Mouse (Mus musculus) limb, embryonic 12.5 days (tissue): ENCODE measurements at regions not wholly inside any gene's neighbourhood (a gene's known extent, or its start where the extent isn't known, plus 50 kb on each side); places are given as distances from the start of the nearest gene placed in this dataset. TPM values are rescaled to one million over a fixed set of nuclear protein-coding genes. Genes with fewer than 3 reads are reported as not detected.
A peak's percentile ranks its signal among the peaks of the same experiment; 100 is the strongest.

ENCODE experiments used
- ATAC-seq: fragments of 200-750 bp; cut with Nextera tagmentation; 2 replicates; pipeline ENCODE4 v1.8.0; 2017; ENCODE audit warnings: low read depth, moderate TSS enrichment; ENCODE audit not compliant: insufficient number of reproducible peaks, insufficient read depth, low FRiP score, low TSS enrichment
- H3K27ac ChIP-seq: fragments of 300-500 bp; sonication (generic); 2 replicates; pipeline ENCODE4 v1.5.1; 2016; ENCODE audit warnings: mild to moderate bottlenecking, moderate library complexity
- H3K27me3 ChIP-seq: fragments of 300-500 bp; sonication (generic); 2 replicates; pipeline ENCODE4 v1.6.1; 2016; ENCODE audit warnings: mild to moderate bottlenecking, moderate library complexity
- H3K36me3 ChIP-seq: fragments of 300-500 bp; sonication (generic); 2 replicates; pipeline ENCODE4 v1.6.1; 2016; ENCODE audit warnings: mild to moderate bottlenecking, moderate library complexity
- H3K4me1 ChIP-seq: fragments of 300-500 bp; sonication (generic); replicated peaks from 2 replicates; pipeline ENCODE4 v1.6.1; 2016
- H3K4me2 ChIP-seq: fragments of 300-500 bp; sonication (generic); 2 replicates; pipeline ENCODE4 v1.6.1; 2016; ENCODE audit warnings: mild to moderate bottlenecking, moderate library complexity
- H3K4me3 ChIP-seq: fragments of 300-500 bp; sonication (generic); replicated peaks from 2 replicates; pipeline ENCODE4 v1.5.1; 2016; ENCODE audit warnings: mild to moderate bottlenecking
- H3K9ac ChIP-seq: fragments of 300-500 bp; sonication (generic); replicated peaks from 2 replicates; pipeline ENCODE4 v1.6.1; 2016; ENCODE audit warnings: mild to moderate bottlenecking, moderate library complexity
- H3K9me3 ChIP-seq: fragments of 300-500 bp; sonication (generic); 2 replicates; pipeline ENCODE4 v1.6.1; 2016; ENCODE audit warnings: mild to moderate bottlenecking, moderate library complexity
- WGBS: fragments of 180-500 bp; shearing (Covaris S2); methylation state at CpG from one replicate; pipeline ENCODE4 v1.1.7; 2016; 5-methylcytosine and 5-hydroxymethylcytosine counted together
- microRNA-seq: library from miRNA; unstranded; fragments of <30 nt; microRNA quantifications from one replicate; pipeline ENCODE4, GENCODE M21; 2017

- no peak overlapping the region for H3K4me3 ChIP-seq
- no peaks in the 10 kb centered on the region for H3K4me1 ChIP-seq
- H3K9me3 ChIP-seq: no peaks in the 10 kb centered on the region
- WGBS: 67% methylated on average over 2 of the region's 2 CpGs
- no peak overlapping the region for H3K4me2 ChIP-seq
- no peak overlapping the region for H3K9ac ChIP-seq
- no peak overlapping the region for H3K27ac ChIP-seq
- no peaks in the 10 kb centered on the region for H3K36me3 ChIP-seq
- ATAC-seq: no peak
- no peaks in the 10 kb centered on the region for H3K27me3 ChIP-seq
Observed at GRCm38 (mm10) chr3:33305756-33306155, 162.7 kb upstream of the Pex5l start.

GRCm38 (mm10) chr3:33262797-33263196 is 119.8 kb upstream of the Pex5l start:
- WGBS: 57% methylated on average over 2 of the region's 2 CpGs
- Histone ChIP-seq H3K9ac (no peak overlapping the region), H3K4me1 (no peaks in the 10 kb centered on the region), H3K4me2 (no peak overlapping the region), H3K27ac (no peak overlapping the region), H3K4me3 (no peak overlapping the region), H3K36me3 (no peaks in the 10 kb centered on the region), H3K9me3 (no peaks in the 10 kb centered on the region), H3K27me3 (no peaks in the 10 kb centered on the region)
- no peak for ATAC-seq

- H3K36me3 ChIP-seq: no peaks in the 10 kb centered on the region
- 6% methylated on average over 2 of the region's 2 CpGs for WGBS
- H3K4me2 ChIP-seq: no peak overlapping the region
- no peak overlapping the region for H3K4me3 ChIP-seq
- no peaks in the 10 kb centered on the region for H3K9me3 ChIP-seq
- no peak; the same call in 1 of the 2 replicates for ATAC-seq
- peaks cover 4% of the 10 kb centered on the region; the same call in 1 of the 2 replicates for H3K4me1 ChIP-seq
- H3K9ac ChIP-seq: no peak overlapping the region
- H3K27me3 ChIP-seq: no peaks in the 10 kb centered on the region
- H3K27ac ChIP-seq: no peak overlapping the region
Observed at GRCm38 (mm10) chr3:33219271-33220065, 76.4 kb upstream of the Pex5l start.

GRCm38 (mm10) chr3:33218291-33218690 is 75.2 kb upstream of the Pex5l start:
- WGBS: 67% methylated on average over 2 of the region's 2 CpGs
- ATAC-seq: no peak
- no peak overlapping the region for H3K9ac ChIP-seq

GRCm38 (mm10) chr3:33217360-33218034 is 74.5 kb upstream of the Pex5l start:
- no peak overlapping the region for H3K27ac ChIP-seq
- H3K4me1 ChIP-seq: peaks cover 4% of the 10 kb centered on the region; the same call in 1 of the 2 replicates
- no peak for ATAC-seq
- H3K4me3 ChIP-seq: no peak overlapping the region
- 0 out of 2 replicates have a peak overlapping the region, but pooled peaks have one; percentile 2 for H3K4me2 ChIP-seq
- 63% methylated on average over 18 of the region's 18 CpGs for WGBS
- no peaks in the 10 kb centered on the region for H3K36me3 ChIP-seq
- no peak overlapping the region for H3K9ac ChIP-seq
- H3K27me3 ChIP-seq: no peaks in the 10 kb centered on the region
- H3K9me3 ChIP-seq: no peaks in the 10 kb centered on the region

More at GRCm38 (mm10) chr3:33218291-33218690, 75.2 kb upstream of the Pex5l start:
- peaks cover 4% of the 10 kb centered on the region; the same call in 1 of the 2 replicates for H3K4me1 ChIP-seq
- H3K27ac ChIP-seq: no peak overlapping the region
- no peak overlapping the region for H3K4me2 ChIP-seq
- H3K4me3 ChIP-seq: no peak overlapping the region
- no peaks in the 10 kb centered on the region for H3K27me3 ChIP-seq
- no peaks in the 10 kb centered on the region for H3K36me3 ChIP-seq
- H3K9me3 ChIP-seq: no peaks in the 10 kb centered on the region

- Histone ChIP-seq H3K9ac (no peak overlapping the region), H3K36me3 (no peaks in the 10 kb centered on the region), H3K4me3 (no peak overlapping the region), H3K9me3 (no peaks in the 10 kb centered on the region), H3K4me2 (no peak overlapping the region), H3K4me1 (no peaks in the 10 kb centered on the region), H3K27me3 (no peaks in the 10 kb centered on the region), H3K27ac (no peak overlapping the region)
- WGBS: 60% methylated on average over 4 of the region's 4 CpGs
- ATAC-seq: no peak
Observed at GRCm38 (mm10) chr3:33211224-33211817, 68.3 kb upstream of the Pex5l start.

Small RNAs in the stretch of these regions (microRNA-seq; reads per million reads assigned to microRNA genes)
- gene Gm27974: not detected
